Mouse (Mus musculus): ENCODE measurements around the gene Sarnp. TPM values are rescaled to one million over a fixed set of nuclear protein-coding genes. Genes with fewer than 3 reads are reported as not detected.

The Sarnp gene
- polyA plus RNA-seq, 1 experiment from 2014 or later, result 318 TPM

GRCm38 (mm10) chr10:128896807-128897206 lies 79.7 kb downstream of the Sarnp start:
- ATAC-seq (replicated peaks; ENCODE audit: insufficient number of reproducible peaks, low FRiP score, low TSS enrichment, low read depth) (no peak), DNase-seq (ENCODE audit: low spot score) (no peak)
- Histone ChIP-seq H3K36me3 (replicated peaks; ENCODE audit: control insufficient read depth, insufficient read depth, low read depth, low read length) (no peaks in the 10 kb centered on the region), H3K27me3 (ENCODE audit: control insufficient read depth, insufficient read depth, low read length) (peaks cover 4% of the 10 kb centered on the region; the same call in 1 of the 2 replicates), H3K4me2 (ENCODE audit: low read depth, low read length) (no peak overlapping the region), H3K4me1 (ENCODE audit: control insufficient read depth, insufficient read depth, low read length) (no peaks in the 10 kb centered on the region), H3K9me3 (replicated peaks; ENCODE audit: control insufficient read depth, low read length) (no peaks in the 10 kb centered on the region), H3K9ac (replicated peaks; ENCODE audit: low read length) (no peak overlapping the region), H3K27ac (replicated peaks; ENCODE audit: low read depth, low read length) (no peak overlapping the region), H3K4me3 (ENCODE audit: low read depth, low read length) (no peak overlapping the region)
- WGBS, result 35% methylated on average over 1 of the region's 1 CpGs

DNA sequence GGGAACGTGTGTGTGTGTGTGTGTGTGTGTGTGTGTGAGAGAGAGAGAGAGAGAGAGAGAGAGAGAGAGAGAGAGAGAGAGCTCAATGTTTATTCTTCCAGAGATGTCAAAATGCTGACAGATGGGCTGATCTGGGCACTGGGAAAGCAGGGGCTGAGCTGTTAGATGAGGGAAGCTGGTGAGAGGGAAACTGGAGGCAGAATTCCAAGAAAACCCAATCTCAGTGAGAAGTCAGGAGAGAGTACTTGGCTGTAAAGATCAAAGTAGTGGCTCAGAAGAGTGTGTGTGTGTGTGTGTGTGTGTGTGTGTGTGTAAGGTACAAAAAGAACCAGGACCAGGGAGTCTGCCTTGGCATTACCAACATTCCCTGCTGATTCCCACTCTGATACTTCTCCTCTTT lies 80.4 kb downstream of the Sarnp start:
- no peaks in the 10 kb centered on the region for H3K9me3 ChIP-seq (replicated peaks; ENCODE audit: control insufficient read depth, low read length)
- H3K4me3 ChIP-seq (ENCODE audit: low read depth, low read length), result no peak overlapping the region
- H3K9ac ChIP-seq (replicated peaks; ENCODE audit: low read length), result no peak overlapping the region
- H3K36me3 ChIP-seq (replicated peaks; ENCODE audit: control insufficient read depth, insufficient read depth, low read depth, low read length), result no peaks in the 10 kb centered on the region
- no peak overlapping the region for H3K4me2 ChIP-seq (ENCODE audit: low read depth, low read length)
- H3K4me1 ChIP-seq (ENCODE audit: control insufficient read depth, insufficient read depth, low read length), result no peaks in the 10 kb centered on the region
- H3K27me3 ChIP-seq (ENCODE audit: control insufficient read depth, insufficient read depth, low read length), result peaks cover 4% of the 10 kb centered on the region; the same call in 1 of the 2 replicates
- WGBS, result 13% methylated on average over 1 of the region's 1 CpGs
- ATAC-seq (replicated peaks; ENCODE audit: insufficient number of reproducible peaks, low FRiP score, low TSS enrichment, low read depth) (no peak), DNase-seq (ENCODE audit: low spot score) (no peak)
- H3K27ac ChIP-seq (replicated peaks; ENCODE audit: low read depth, low read length), result no peak overlapping the region

- H3K9ac ChIP-seq (replicated peaks; ENCODE audit: low read length), result no peak overlapping the region
- DNase-seq (ENCODE audit: low spot score), result no peak
- no peak overlapping the region for H3K27ac ChIP-seq (replicated peaks; ENCODE audit: low read depth, low read length)
- H3K9me3 ChIP-seq (replicated peaks; ENCODE audit: control insufficient read depth, low read length), result no peaks in the 10 kb centered on the region
- no peak for ATAC-seq (replicated peaks; ENCODE audit: insufficient number of reproducible peaks, low FRiP score, low TSS enrichment, low read depth)
- no peaks in the 10 kb centered on the region for H3K36me3 ChIP-seq (replicated peaks; ENCODE audit: control insufficient read depth, insufficient read depth, low read depth, low read length)
- no peak overlapping the region for H3K4me2 ChIP-seq (ENCODE audit: low read depth, low read length)
- H3K27me3 ChIP-seq (ENCODE audit: control insufficient read depth, insufficient read depth, low read length), result peaks cover 4% of the 10 kb centered on the region; the same call in 1 of the 2 replicates
- WGBS, result 79% methylated on average over 6 of the region's 6 CpGs
- H3K4me1 ChIP-seq (ENCODE audit: control insufficient read depth, insufficient read depth, low read length), result no peaks in the 10 kb centered on the region
- H3K4me3 ChIP-seq (ENCODE audit: low read depth, low read length), result no peak overlapping the region
Measured at GRCm38 (mm10) chr10:128899759-128900490, 82.8 kb downstream of the Sarnp start.

GRCm38 (mm10) chr10:128900698-128901097 lies 83.6 kb downstream of the Sarnp start, which contains the start of gene Cd63:
Gene Cd63 (plus strand): TSS chr10:128900989.
- WGBS, result 88% methylated on average over 3 of the region's 3 CpGs
- no peak within 1 kb of the TSS for H3K9ac ChIP-seq (replicated peaks; ENCODE audit: low read length)
- no peak for ATAC-seq (replicated peaks; ENCODE audit: insufficient number of reproducible peaks, low FRiP score, low TSS enrichment, low read depth)

GRCm38 (mm10) chr10:128901409-128901808 lies 84.3 kb downstream of the Sarnp start:
- 83% methylated on average over 1 of the region's 1 CpGs for WGBS
- ATAC-seq (replicated peaks; ENCODE audit: insufficient number of reproducible peaks, low FRiP score, low TSS enrichment, low read depth), result no peak
- no peaks in the 10 kb centered on the region for H3K36me3 ChIP-seq (replicated peaks; ENCODE audit: control insufficient read depth, insufficient read depth, low read depth, low read length)

More at GRCm38 (mm10) chr10:128900698-128901097, 83.6 kb downstream of the Sarnp start, which contains the start of gene Cd63:
- Histone ChIP-seq H3K36me3 (replicated peaks; ENCODE audit: control insufficient read depth, insufficient read depth, low read depth, low read length) (no peaks in the 10 kb centered on the region), H3K4me1 (ENCODE audit: control insufficient read depth, insufficient read depth, low read length) (no peaks in the 10 kb centered on the region), H3K9me3 (replicated peaks; ENCODE audit: control insufficient read depth, low read length) (no peaks in the 10 kb centered on the region), H3K4me2 (ENCODE audit: low read depth, low read length) (no peak within 1 kb of the TSS), H3K27ac (replicated peaks; ENCODE audit: low read depth, low read length) (no peak within 1 kb of the TSS), H3K27me3 (ENCODE audit: control insufficient read depth, insufficient read depth, low read length) (peaks cover 4% of the 10 kb centered on the region; the same call in 1 of the 2 replicates), H3K4me3 (ENCODE audit: low read depth, low read length) (no peak within 1 kb of the TSS)
- DNase-seq (ENCODE audit: low spot score), result no peak

DNA sequence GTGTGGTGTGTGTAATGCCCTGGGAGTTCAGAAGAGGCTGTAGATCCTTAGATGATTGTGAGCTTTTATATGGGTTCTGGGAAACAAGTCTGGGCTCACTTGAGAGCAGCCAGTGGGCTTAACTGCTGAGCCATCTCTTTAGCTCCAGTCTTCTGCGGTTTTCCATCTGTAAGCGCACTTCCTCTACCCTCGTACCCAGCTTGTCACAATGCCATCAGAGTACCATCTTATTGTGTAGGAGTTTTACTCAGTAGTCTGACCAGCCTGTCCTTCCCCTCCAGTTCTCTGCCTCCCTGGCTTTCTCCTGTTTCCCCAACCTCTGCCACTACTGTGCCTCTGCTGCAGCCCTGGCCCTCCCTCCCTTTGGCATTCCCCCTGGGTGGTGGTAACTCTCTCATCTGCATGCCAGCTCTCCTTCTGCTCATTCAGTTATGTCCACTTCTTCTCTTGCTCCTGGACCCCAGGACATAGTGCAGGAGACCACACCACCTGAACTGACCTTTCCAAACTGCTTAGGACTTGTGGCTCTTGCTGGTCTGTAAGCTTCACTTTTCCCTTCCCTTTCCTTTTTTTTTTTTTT lies 85.4 kb downstream of the Sarnp start:
- H3K36me3 ChIP-seq (replicated peaks; ENCODE audit: control insufficient read depth, insufficient read depth, low read depth, low read length), result no peaks in the 10 kb centered on the region
- no peaks in the 10 kb centered on the region for H3K27me3 ChIP-seq (ENCODE audit: control insufficient read depth, insufficient read depth, low read length)
- no peaks in the 10 kb centered on the region for H3K4me1 ChIP-seq (ENCODE audit: control insufficient read depth, insufficient read depth, low read length)
- WGBS, result 69% methylated on average over 3 of the region's 3 CpGs
- no peak overlapping the region for H3K4me2 ChIP-seq (ENCODE audit: low read depth, low read length)
- no peaks in the 10 kb centered on the region for H3K9me3 ChIP-seq (replicated peaks; ENCODE audit: control insufficient read depth, low read length)
- H3K4me3 ChIP-seq (ENCODE audit: low read depth, low read length), result no peak overlapping the region
- H3K9ac ChIP-seq (replicated peaks; ENCODE audit: low read length), result no peak overlapping the region
- DNase-seq (ENCODE audit: low spot score) (no peak), ATAC-seq (replicated peaks; ENCODE audit: insufficient number of reproducible peaks, low FRiP score, low TSS enrichment, low read depth) (no peak)
- no peak overlapping the region for H3K27ac ChIP-seq (replicated peaks; ENCODE audit: low read depth, low read length)

More at GRCm38 (mm10) chr10:128901409-128901808, 84.3 kb downstream of the Sarnp start:
- H3K9me3 ChIP-seq (replicated peaks; ENCODE audit: control insufficient read depth, low read length), result no peaks in the 10 kb centered on the region
- H3K4me3 ChIP-seq (ENCODE audit: low read depth, low read length), result no peak overlapping the region
- H3K4me1 ChIP-seq (ENCODE audit: control insufficient read depth, insufficient read depth, low read length), result no peaks in the 10 kb centered on the region
- no peak for DNase-seq (ENCODE audit: low spot score)
- H3K4me2 ChIP-seq (ENCODE audit: low read depth, low read length), result no peak overlapping the region
- no peak overlapping the region for H3K9ac ChIP-seq (replicated peaks; ENCODE audit: low read length)
- no peak overlapping the region for H3K27ac ChIP-seq (replicated peaks; ENCODE audit: low read depth, low read length)
- H3K27me3 ChIP-seq (ENCODE audit: control insufficient read depth, insufficient read depth, low read length), result peaks cover 2% of the 10 kb centered on the region; the same call in 1 of the 2 replicates

DNA sequence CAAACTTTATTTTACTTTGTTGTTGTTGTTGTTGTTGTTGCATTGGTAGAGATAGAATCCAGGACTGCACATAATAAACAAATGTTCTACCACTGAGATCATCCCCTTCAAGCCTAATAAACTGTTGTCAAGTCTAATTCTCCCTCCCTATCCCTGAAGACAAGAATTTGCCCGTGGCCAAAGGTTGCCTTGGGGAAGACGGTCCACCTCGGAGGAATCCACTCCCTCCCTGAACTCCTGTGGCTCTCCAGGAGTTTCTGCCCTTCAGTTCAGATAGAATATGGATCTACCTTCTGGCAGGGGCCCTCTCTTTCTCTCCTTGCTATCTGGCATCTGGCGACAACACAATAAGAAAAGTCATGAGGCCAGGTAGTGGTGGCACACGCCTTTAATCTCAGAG lies 87.7 kb downstream of the Sarnp start:
- H3K27ac ChIP-seq (replicated peaks; ENCODE audit: low read depth, low read length), result no peak overlapping the region

More for the DNA sequence above, 87.7 kb downstream of the Sarnp start:
- Histone ChIP-seq H3K4me2 (ENCODE audit: low read depth, low read length) (no peak overlapping the region), H3K9ac (replicated peaks; ENCODE audit: low read length) (no peak overlapping the region), H3K9me3 (replicated peaks; ENCODE audit: control insufficient read depth, low read length) (no peaks in the 10 kb centered on the region), H3K4me3 (ENCODE audit: low read depth, low read length) (no peak overlapping the region), H3K27me3 (ENCODE audit: control insufficient read depth, insufficient read depth, low read length) (no peaks in the 10 kb centered on the region), H3K36me3 (replicated peaks; ENCODE audit: control insufficient read depth, insufficient read depth, low read depth, low read length) (no peaks in the 10 kb centered on the region), H3K4me1 (ENCODE audit: control insufficient read depth, insufficient read depth, low read length) (no peaks in the 10 kb centered on the region)
- DNase-seq (ENCODE audit: low spot score), result no peak
- ATAC-seq (replicated peaks; ENCODE audit: insufficient number of reproducible peaks, low FRiP score, low TSS enrichment, low read depth), result no peak
- 65% methylated on average over 5 of the region's 5 CpGs for WGBS
